Mouse (Mus musculus): ENCODE measurements around the gene Uchl5.

Uchl5 gene

DNA sequence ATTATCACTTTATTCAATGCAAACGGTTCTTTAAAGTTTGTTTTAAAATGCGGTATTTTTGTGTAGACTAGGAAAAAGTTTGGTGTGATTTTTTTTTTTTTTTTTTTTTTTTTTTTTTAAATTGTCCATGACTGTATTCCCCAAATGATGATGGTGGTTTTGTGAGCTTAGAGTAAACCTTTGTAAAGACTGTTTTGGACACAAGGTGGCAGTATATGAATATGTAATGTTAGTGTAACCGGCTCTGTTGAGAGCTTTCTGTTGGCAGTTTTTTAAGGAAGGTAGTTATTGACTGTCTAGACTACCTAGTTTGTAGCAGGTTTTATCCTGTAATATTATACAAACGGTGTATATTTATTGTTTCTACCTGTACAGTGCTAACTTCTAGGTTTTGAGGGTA lies 26.5 kb downstream of the Uchl5 start:
- peak; percentile 94 for DNase-seq (ENCODE audit: low spot score)

DNA sequence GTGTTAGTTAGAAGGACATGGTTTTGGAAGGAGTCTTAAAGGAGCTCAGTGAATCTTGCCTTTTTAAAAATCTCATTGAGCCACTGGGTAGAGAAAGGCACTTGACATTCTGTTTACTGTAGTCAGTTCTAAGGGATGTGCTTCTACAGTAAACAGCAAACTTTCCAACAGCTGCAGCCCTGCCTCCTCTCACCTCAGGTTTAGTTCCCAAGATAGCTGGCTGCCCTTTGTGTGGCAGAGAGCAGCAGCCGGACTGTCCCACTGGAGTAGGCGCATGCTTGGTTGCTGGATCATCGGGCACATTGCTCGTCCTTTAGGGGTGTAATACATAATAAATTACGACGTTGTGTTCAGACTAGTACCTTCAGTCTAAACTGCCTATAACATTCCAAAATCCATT lies 32.0 kb downstream of the Uchl5 start:
- no peak for DNase-seq (ENCODE audit: low spot score)

DNA sequence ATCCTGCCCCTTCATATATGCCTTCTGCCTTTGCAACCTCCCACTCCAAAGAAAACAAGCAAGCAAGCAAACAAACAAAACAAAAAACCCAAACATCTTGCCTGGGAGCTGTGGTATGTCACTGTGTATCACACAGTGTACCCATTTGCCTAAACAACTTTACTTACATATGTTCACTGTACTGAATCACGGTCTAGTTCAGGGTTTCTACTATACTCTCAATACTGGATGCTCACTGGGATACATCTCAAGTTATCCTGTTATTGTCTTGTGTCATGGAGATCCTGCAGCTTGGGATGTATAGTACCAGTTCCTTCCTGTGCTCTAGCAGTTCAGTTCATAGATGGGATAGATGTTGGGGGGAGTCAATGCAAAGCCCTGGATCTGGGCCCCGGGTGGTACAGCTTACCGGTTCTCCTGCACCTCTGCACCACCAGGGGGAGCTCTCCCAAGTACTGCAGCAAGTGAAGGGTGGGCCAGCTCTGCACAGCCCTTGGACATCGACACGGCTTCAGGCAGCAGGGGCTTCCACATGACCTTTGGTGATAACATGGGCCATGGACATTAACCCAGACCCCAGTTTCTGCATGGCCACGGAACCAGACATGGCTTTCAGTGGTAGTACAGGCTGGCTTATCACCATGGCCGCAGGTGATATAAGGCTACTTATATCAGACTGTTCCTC lies 36.7 kb downstream of the Uchl5 start:
- peak; percentile 81 for DNase-seq (ENCODE audit: low spot score)

GRCm38 (mm10) chr1:143820096-143820877 lies 43.2 kb downstream of the Uchl5 start:
- peak; percentile 22 for DNase-seq (ENCODE audit: low spot score)

DNA sequence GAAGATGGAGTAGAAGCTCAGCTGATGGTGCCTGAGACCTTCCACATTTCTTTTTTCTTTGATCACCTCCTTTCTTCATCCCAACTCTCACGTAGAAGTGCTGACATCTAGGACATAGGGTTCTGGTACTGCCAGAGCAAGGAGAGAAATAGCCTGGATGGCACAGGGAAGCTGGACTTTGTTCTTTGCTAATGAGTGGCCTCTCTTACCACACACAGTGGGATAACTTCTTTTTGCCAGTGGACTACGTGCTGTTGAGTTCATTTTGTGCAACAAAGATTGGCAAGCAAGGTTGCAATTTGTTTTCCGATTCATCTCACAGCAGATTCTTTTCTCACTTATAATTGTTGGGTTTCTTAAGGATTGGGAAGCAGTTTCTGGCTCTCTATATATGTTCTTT lies 45.6 kb downstream of the Uchl5 start:
- DNase-seq (ENCODE audit: low spot score) = no peak

GRCm38 (mm10) chr1:143830713-143831112 lies 53.6 kb downstream of the Uchl5 start:
- no peak for DNase-seq (ENCODE audit: low spot score)

DNA sequence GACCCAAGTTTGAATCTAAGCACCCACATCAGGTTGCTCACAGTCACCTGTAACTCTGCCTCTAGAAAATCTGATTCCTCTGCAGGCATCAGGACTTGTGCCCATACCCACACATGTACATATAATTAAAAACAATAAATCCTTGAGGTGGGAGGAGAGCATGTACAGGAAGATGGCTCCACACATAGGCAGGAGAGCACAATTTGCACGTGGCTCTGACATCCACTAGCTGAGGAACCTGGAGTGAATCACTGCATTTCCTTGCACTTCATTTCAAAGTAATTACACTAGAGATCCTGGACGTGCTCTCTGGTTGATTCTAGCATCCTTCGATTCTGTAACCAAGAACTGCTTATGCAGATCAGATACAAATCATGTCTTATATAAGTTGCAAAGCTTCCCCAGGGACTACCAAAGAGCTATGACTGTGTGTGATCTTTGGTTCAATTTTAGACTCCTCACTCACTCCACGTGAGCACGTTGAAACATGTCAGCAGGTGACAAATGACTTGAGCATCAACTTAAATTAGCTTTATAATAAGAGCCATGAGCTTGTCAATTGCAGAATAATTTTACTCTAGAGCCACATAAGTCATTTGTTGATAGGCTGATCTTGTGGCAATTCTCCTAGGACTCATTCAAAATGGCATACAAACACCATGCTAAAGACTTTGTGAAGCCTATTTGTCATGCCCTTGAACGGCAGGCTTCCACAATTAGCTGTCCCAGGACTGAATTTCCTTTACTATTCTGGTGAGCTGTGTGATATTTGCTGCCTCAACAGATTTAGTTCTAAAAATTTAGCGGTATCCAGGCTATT lies 59.5 kb downstream of the Uchl5 start:
- DNase-seq (ENCODE audit: low spot score) = no peak

GRCm38 (mm10) chr1:143837681-143838080 lies 60.6 kb downstream of the Uchl5 start:
- DNase-seq (ENCODE audit: low spot score) = peak; percentile 9

GRCm38 (mm10) chr1:143838896-143839410 lies 61.9 kb downstream of the Uchl5 start:
- no peak for DNase-seq (ENCODE audit: low spot score)

- DNase-seq (ENCODE audit: low spot score) = no peak
Observed at GRCm38 (mm10) chr1:143852329-143852728, 75.3 kb downstream of the Uchl5 start.

DNA sequence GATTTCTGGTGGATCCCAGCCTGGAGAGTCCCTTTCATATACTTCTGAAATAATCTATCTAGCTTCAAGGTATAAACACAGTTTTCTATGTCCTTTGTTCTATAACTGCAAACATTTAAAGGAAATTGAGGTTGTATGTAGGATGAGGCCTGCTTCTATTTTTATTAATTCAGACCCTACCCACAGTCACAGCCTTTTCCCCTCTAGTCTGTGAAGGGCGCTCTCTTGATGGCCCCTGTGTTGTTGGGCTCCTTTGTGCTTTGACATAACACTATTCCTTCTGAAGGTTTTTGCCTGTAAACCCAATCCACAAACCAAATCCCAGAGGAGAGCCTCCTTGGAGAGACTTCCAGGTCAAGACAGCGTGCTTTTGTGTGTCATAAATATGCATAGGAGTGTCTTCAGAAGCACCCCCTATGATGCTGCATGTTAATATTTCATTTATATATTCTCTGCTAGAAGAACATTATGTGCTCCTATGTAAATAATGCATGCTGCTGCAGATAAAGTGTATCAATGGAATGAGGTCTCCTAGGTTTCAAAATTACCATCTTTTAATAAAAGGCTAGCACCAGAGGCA lies 75.8 kb downstream of the Uchl5 start:
- peak; percentile 20 for DNase-seq (ENCODE audit: low spot score)

DNA sequence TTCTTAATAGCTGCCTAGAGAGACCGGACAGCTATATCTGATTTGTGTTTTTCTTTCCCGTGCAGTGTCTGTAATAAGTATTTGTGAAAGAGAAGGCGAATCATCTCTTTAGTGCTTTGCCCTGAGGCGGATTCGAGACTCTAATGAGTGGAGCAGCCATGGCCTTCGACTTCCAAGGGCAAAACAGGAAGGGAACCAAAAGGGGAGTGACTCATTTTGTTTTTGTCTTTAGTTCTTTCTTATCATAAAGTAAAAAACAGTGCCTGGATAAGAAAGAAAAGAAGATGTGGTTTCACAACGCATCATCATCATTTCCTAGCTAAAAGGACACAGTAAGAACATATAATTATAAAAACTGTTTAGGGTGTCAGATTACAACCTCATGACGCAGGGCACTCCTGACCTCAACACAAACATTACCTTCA lies 76.6 kb downstream of the Uchl5 start:
- DNase-seq (ENCODE audit: low spot score) = no peak

DNA sequence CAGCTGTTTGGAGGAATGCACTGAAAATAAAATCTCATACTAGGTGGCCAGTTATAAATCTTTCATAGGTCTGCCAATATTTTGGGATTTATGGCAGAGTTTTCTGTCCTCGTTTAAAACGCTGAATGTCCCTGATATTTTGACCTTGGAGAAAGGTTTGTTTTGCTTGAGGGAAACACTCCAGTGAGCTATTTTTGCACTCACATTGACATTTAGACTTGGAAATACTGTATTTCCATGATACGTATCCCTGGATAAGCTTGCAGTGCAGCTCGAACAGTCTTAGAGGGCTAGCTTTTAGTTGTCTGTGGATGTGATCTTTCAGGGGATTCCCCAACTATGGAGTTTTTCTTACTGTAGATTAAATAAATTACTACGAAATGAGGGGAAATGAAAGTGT lies 78.6 kb downstream of the Uchl5 start:
- DNase-seq (ENCODE audit: low spot score) = no peak

Data from retina, embryonic 14.5 days (tissue).